Mouse (Mus musculus) neutrophil, adult 5-6 weeks (primary cell): ENCODE measurements around the gene Gm20388. TPM values are rescaled to one million over a fixed set of nuclear protein-coding genes. Genes with fewer than 3 reads are reported as not detected.

Source experiments
- ATAC-seq: fragments of 151-379, 151-347 bp; 2 replicates; pipeline ENCODE4 v1.8.0; 2017; ENCODE audit warnings: mild to moderate bottlenecking, moderate TSS enrichment; ENCODE audit not compliant: insufficient number of reproducible peaks, poor library complexity, low FRiP score, severe bottlenecking; ENCODE audit errors: extremely low read depth
- total RNA-seq: library from RNA; stranded (forward); fragments of 200-1000 nt; gene quantifications from 2 replicates; pipeline ENCODE4 v1.2.3, GENCODE M21; 2017

Gene Gm20388
- total RNA-seq, 1 experiment from 2014 or later, result 10.8 TPM

DNA sequence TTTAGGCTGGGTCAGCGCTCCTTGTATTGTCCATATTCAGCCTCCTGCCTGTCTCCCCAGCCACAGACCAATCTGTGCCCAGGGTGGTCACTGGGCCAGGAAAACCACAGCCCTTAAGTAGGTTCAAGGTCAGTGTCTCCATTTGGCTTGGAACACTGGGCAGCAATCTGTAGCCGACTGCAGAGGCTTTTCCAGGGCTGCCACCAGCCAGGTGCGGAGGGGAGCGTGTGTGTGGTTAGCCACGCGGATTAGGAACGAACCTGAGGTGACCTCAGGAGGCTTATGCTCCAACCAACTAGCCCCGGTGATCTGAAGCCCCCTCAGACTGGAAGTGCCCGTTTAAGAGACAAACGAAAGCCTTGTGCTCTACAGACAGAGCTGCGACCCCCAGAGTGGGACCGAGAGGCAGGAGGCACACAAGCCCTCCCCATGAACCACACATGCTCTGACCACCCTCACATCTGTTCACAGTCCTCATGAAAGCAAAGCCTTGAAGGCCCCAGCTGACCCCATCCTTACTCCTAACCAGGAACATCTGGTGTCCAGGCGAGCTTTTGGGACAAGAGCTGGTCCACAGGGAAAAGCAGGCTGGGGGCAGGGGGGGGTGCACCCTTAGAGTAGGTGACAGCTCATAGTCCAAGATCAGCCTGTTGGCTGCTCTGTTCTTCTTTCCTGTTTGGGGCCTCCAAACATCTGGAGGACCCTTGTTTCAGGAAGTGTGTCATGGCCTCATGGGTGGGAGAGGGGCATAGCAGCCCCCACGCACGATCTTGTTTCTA is 2737.7 kb downstream of the Gm20388 start:
- ATAC-seq, result no peak

DNA sequence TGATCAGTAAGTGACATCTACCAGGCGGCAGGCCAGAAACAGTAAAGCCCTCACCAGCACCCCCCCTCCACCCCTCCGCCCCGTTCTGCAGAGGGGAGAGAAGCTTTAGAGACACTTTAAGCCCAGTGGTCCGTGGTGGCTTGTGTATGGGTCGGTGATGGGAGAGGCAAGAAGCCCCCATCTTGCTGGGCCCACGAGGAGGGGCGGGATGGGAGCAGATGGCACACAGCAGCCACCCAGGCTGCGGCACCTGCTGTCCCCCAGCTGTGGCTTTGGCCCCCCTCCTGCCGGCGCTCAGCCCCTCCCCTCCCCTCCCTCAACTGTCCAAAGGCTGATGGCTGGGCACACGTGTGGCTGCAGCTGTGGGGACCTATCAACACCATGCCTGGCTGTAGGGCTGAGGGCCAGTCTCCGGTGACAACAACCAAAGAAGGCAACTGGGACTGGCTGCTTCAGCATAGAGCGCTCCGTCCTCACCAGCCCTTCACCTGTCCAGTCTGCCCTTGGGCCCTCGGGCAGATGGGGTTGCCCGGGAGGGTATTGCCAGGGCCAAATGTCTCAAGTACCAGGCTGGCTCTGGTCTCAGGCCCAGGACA is 2740.8 kb downstream of the Gm20388 start:
- ATAC-seq, result no peak

DNA sequence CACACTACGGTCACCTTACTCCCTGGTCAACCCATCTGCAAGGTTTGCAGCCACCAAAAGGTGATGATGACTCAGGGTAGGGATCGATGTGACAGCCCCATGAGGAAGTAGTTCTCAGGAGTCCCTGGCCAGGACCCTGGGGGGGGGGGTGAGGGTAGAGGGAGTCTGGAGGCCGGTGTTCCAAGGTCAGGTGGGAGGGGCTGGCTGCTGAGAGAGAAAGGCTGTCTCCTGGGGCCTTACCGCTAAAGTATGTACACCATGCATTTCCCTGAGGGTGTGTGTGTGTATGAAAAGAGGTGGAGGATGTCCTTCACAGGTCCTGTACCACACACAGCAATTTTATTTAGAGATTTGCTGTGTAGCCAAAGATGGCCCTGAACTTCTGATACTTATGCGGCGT is 2742.0 kb downstream of the Gm20388 start:
- ATAC-seq, result no peak

DNA sequence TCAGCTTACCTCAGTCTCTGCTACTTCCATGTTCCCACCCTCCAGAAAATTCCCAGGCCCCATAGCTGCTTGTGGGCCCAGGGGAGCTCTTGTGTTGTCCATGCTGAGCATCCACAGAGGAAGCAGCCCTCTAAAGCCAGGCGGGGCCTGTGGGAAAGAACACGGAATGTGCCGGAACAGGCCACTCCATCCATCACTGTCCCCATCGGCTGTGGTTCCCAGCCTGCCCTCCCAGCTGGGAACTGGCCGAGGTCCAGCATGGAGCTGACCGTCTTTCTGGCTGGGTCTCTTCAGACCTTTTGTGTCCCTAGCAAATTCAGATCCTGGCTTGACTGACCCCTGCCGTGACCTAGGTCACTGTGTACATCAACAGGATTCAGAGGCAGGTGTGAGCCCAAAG is 2744.1 kb downstream of the Gm20388 start:
- ATAC-seq, result no peak

DNA sequence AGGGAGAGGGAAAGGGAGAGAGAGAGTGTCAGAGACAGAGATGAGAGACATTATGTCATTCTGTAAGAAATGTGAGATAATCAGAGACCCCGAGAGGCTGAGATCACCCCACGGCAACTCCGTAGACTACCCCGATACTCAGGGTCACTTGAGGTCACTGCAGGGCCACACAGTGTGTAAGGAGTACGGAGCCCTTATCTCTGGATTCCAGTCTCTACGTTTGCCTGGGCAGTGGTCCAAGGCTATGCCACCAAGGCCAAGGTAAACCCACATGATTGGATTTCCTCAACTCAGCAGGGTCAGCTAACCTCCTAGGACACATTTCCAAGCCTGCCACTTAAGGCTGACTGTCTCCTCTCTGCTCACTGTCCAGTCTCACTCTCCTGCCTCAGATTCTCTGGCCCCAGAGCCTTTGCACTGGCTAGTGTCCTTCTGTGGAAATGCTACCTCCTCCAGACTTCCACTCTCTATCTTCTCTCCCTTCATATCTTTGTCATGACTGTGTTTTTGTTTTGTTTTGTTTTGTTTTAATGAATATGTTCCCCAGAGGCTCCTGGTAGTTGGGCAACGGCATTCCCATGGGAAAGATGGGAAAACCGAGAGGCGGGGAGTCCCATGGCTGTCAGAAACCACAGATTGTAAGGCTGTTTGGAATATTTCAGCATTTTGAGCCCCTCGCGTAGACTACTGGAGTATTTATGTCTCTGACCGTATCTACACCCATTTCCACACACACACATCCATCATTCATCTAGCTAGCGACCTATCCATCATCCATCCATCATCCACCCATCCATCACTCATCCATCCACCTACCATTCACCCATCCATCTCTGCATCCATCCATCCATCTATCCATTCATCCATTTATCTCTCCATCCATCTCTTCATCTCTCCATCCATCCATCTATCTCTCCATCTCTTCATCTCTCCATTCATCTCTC is 2745.7 kb downstream of the Gm20388 start:
- no peak for ATAC-seq

DNA sequence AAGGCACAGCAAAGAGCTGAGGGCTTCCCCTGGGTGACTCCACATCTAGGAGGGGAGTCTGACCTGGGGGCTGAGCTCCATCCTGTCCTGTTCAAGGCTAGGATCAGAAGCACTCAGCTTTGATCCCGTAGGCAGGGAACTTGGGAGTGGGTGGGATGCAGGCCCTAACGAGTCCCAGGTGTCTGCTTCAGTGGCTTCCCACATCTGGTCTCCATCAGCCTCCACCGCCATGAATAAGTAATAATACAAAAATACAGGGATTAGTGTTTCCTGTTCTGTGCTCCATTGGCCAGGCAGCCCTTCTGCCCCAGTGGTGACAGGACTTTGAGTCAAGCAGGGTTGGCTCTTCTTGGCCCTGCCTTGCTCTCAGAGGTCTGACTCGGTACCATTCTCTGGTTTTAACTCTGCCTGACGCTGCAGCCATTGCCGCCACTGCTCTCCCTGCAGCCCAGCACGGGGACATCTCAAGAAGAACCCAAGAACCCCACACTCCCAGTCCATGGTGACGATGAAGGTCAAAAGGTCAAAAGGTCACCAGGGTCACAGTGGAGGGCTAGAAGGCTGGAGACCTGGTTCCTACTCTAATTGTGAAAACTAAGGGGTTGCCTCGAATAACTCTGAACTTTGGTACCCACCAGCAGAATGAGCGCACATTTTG is 2747.6 kb downstream of the Gm20388 start:
- ATAC-seq, result no peak

DNA sequence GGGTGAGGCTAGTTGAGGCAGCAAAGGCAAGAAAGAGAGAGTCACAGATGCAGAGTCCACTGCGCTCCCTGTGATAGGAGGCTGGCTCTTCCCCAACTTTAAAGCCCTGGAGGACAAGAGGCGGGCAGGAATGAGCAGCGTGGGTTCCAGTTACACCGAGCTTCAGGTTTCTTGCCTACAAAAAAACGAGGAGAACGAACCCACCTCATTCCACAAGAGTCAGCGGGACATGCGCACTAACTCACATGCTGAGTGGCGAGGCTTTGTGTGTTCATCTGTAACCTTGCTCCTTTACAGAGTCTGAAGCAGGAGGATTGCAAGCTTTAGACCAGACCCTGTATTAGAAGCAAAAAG is 2748.1 kb downstream of the Gm20388 start:
- ATAC-seq, result no peak

DNA sequence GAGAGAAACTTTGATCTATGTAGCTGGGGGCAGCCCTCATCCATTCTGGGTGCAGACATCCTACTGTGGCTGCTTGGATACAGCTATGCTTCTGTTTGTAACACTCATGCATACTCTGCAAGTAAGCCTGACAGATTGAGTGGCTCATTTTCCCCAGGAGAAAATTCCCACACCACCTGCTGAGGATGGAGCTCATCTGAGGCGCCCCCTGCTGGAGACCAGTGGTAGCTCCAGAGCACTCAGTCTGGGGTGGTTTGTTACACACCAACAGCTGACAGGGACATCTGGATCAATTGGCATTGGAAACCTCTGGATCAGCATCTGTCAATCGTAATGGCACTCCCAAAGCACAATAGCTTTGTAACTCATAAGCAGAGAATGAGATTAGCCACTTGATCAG is 2749.4 kb downstream of the Gm20388 start:
- ATAC-seq, result no peak

DNA sequence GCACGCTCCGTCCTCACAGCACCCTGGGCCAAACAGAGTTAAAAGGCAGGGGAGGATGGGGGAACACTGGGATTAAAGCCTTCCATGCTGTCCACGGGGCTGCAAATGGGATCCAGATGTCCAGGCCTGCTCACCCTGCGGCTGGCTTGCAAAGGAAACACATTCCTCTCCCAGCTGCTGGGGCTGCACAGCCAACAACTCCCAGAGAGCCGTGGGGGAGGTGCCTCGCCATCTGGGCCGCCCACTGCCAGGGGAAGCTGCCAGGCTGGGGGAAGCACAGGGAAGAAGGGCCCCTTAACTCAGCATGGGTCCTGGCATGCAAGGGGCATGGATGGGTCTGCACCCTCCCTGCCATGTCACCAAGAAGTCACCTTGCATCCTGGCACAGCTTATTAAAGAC is 2750.5 kb downstream of the Gm20388 start:
- ATAC-seq, result no peak

DNA sequence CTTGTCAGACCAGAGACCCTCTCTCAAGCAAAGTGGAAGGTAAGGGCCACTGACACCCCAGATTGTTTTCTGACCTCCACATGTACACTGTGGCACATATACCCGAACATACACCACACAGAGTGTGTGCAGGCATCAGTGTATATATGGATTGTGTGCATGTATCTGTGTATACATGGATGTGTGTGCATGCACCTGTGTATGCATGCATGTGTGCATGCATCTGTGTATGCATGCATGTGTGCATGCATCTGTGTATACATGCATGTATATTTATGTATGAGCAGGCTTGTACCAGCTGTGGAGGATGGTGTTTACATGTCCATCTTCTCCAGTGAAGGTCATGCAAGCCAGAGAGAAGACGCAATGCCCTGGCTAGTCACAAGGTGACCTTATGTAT is 2751.3 kb downstream of the Gm20388 start:
- ATAC-seq, result no peak

DNA sequence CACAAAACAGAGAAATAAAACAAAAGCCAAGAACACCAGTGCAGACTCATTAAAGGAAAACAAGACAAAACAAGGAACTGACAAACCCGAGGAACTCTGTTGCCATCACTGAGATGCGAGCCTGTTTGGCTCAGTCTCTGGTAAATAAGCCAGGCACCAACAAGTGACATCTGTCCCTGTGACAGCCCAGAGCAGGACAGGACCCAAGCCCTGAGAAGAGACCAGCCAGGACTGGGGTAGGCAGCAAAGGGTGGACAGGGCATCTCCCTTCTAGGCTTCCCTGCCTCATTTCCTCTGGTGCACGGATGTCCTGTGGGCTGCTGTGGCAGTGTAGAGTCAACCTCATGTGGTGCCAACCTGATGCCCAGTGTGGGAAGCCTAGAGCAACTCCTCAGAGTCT is 2752.5 kb downstream of the Gm20388 start:
- ATAC-seq, result no peak

DNA sequence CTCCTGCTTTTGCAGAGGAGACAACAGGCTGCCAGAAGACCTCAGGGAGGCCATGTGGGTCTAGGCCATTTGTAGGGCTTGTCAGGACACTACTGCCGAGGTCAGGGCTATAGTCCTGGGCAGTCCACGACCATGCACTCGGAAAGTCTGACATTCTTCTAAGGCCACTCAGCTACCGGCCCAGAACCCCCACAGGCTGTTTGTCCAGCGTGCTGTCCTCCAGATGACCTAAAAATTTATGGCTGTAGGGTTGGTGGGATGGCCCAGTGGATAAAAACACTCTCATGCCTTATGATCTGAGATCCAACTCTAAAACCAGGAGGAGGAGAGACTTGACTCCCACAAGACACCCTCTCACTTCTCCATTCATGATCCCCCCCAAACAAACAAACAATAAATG is 2753.0 kb downstream of the Gm20388 start:
- no peak for ATAC-seq

DNA sequence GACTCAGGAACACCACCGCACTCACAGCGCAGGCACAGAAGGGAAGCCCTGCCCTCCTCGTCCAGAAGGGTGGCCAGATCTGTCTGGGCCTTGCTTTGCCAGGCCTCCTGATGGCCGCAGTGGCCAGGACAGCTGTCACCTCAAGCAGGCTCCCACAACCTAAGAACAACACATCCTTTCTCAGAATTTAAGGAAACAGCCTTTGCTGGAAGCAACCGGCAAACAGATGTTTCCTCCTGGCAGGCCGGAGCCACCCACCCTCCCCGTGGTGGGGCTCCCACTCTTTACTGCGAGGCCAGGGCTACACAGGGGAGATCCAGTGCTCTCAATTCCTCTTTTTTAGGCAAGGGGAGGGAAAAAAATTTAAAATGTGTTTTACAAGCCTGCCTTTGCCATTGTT is 2754.6 kb downstream of the Gm20388 start:
- no peak for ATAC-seq

DNA sequence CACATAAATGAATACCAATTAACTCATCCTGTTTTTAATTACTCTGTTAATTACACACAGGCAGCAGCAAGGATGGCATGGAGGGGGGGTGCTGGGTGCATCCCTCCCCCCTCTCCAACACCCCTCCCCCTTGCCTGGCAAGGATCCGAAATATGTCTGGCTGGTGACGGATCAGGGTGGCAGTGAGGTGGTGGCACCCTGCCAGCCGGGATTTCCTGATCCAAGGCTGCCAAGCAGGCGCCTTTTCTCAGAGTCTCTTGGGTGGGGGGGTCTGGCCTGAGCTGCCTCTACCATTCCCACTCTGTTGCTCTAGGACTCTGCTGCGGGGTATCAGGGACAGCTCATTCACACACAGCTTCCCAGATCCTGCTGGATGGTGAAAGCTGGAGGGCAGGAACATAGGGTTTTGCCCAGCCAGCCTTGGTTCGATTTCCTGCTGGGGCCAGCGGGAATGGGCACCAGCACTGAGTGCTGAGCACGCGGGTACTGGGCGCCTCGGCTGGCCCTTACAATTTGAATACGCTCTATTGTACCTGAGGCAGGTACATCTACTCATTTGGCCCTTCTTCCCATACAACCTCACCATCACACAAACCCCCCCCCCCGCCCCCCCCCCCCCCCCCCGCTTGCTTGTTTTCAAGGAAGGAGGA is 2755.2 kb downstream of the Gm20388 start:
- ATAC-seq, result no peak

DNA sequence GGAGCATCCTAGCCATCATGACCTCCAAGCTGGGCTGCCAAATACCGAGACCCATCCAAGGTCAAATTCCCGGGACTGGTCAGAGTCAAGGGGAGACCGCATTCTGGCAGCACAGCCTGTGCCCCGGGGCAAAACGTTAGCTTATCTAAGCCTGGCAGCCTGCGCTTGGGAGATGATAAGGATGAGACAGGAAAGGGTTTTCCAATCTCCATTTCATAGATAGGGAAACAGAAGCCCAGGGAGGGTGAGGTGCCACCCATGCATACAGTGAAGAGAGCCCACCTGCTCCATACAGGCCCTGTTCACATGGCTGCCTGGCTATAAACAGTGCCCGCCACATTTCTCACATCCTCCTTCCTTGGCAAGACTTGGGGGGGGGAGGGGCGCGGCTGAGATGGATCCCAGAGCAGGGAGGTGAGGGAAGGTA is 2755.7 kb downstream of the Gm20388 start:
- ATAC-seq, result no peak

DNA sequence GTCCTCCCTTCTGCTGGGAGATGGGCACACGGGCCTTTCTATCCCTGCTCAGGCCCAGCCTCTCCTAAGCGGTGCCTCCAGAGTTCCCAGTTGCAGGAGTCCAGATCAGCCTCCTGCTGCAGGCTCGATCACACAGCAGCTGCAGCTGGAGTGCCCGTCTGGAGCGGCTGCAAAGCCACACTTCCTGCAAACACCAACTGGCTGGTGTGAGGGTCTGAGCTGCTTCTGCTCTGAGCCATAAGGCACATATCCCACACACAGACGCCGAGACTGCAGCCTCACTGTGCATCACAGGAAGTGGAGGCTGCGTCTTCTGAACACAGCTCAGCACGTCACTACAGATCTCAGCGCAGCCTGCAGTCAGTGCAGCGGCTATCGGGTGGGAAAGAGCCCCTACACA is 2756.2 kb downstream of the Gm20388 start:
- ATAC-seq, result peak; percentile 48; the same call in 1 of the 2 replicates

DNA sequence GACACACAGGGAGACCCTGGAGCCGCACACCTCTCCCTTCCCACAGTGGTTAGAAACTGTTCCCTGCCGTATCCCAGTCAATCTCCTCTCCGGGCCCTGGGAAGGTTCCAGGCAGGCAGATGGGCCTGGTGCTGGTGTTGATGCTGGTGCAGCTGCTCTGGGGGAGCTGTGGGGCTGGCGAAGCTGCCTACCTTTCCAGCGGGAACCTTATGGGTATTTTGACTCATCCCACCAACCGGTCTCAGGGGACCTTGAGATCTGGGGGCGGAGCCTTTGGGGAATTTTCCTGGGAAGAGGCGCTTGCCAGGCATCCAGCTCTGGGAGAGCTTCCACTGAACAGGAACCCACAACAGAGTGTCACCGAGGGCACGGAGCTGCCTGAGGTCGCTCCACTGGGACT is 2757.2 kb downstream of the Gm20388 start:
- ATAC-seq, result no peak

DNA sequence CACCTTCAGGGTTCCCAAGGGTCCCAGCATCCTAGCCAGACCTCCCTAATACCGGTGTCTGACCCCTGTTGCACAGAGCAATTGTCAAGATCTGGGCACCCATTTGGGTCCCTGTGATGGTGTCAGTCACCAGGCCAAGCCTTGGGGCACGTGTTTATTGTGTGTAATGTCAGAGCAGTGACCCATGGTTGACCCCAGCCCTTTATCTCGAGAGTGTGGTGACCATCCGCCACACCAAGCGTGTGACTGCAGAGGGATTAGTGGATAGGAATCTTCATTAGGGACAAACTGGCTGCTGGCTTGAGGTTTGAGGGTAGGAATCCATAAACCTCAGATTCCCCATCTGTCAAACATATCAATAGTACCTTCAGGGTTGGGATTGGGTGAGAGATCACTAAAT is 2758.7 kb downstream of the Gm20388 start:
- no peak for ATAC-seq

DNA sequence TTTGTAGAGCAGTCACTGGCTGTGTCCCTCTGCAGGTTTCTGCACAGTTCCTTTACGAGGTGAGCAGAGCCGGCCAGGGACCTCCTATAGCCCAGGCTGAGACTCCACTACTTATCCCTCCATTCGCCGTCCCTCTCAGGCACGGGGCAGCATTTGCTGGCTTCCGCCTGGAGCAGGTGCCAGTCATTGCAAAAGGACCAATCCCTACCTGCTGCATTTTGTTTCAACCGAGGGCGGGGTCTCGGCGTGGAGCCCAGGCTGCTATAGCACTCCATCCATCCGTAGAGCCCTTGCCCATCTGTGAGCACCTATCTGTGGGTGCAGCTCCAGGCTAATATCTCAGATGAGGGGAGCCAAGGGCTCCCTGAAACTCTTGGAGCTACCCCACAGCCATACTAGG is 2759.4 kb downstream of the Gm20388 start:
- no peak for ATAC-seq
